Mouse (Mus musculus) G1E (cell line): ENCODE data around the gene Fam131c.

ENCODE experiments used
- CTCF ChIP-seq: IDR thresholded peaks from 2 replicates; pipeline ENCODE4 v1.5.1; 2012; ENCODE audit warnings: low read depth, low read length, inconsistent platforms, mixed read lengths
- GATA1 ChIP-seq: IDR thresholded peaks from 2 replicates; pipeline ENCODE4 v1.6.1; 2012; ENCODE audit warnings: borderline replicate concordance, low read length, inconsistent platforms, mixed read lengths
- GATA2 ChIP-seq: IDR thresholded peaks from 2 replicates; pipeline ENCODE4 v1.6.1; 2012; ENCODE audit warnings: low read depth, low read length, inconsistent platforms, borderline replicate concordance
- POLR2AphosphoS5 ChIP-seq: IDR thresholded peaks from 2 replicates; pipeline ENCODE4 v1.6.1; 2012; ENCODE audit warnings: low read depth, low read length, inconsistent platforms; ENCODE audit not compliant: insufficient replicate concordance
- TAL1 ChIP-seq: conservative IDR thresholded peaks from 2 replicates; pipeline ENCODE4 v1.6.1; 2012; ENCODE audit warnings: low read depth, low read length, inconsistent platforms, mixed read lengths

- TF ChIP-seq CTCF: no peak
- no peak for TF ChIP-seq GATA1
- TF ChIP-seq TAL1: no peak
- no peak for TF ChIP-seq POLR2AphosphoS5
- TF ChIP-seq GATA2: no peak
Measured at GRCm38 (mm10) chr4:141389366-141390150, 21.5 kb downstream of the Fam131c start.
